Mouse (Mus musculus): ENCODE results near the gene Samd4b.

Samd4b gene

DNA sequence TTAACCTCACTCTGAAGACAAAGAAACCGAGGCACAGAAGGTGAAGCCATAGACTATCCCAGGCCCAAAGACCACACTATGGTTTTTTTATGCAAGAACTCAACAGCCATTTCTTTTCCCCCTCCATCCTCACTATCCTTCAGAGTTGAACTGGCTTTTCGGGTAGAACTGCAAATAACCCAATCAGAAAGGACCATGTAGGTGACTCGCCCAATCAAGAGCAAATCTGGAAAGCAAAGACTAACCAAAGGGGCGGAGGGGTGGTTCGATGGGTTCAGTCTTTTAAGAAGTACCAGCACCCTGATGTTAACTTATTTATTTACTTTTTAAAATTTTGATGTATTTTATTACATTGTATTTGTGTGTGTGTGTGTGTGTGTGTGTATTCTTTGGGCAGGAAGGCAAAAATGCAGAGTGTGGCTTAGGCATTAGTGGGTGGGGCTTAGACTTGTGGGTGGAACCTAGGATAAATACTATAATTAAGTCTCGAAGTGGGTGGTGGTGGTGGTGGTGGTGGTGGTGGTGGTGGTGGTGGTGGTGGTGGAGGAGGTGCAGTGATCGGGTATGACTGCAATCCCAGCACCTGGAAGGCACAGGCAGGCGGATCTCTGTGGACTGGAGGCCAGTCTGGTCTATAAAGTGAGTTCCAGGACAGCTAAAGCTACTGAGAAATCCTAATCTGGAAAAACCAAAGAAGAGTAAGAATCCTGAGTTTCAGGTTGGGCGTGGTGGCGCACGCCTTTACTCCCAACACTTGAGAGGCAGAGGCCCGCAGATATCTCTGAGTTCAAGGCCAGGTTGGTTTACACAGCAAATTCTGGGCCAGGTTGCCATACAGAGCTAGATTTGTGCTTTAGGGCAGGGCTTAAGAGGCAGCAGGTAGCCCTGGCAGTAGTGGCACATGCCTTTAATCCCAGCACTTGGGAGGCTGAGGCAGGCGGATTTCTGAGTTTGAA lies 149.8 kb downstream of the Samd4b start:
- CTCF ChIA-PET = interaction anchor here (0.7 kb wide), 1 partner anchor 453 kb away, joined by 3 read pairs; no protein-coding TSS in a partner anchor

DNA sequence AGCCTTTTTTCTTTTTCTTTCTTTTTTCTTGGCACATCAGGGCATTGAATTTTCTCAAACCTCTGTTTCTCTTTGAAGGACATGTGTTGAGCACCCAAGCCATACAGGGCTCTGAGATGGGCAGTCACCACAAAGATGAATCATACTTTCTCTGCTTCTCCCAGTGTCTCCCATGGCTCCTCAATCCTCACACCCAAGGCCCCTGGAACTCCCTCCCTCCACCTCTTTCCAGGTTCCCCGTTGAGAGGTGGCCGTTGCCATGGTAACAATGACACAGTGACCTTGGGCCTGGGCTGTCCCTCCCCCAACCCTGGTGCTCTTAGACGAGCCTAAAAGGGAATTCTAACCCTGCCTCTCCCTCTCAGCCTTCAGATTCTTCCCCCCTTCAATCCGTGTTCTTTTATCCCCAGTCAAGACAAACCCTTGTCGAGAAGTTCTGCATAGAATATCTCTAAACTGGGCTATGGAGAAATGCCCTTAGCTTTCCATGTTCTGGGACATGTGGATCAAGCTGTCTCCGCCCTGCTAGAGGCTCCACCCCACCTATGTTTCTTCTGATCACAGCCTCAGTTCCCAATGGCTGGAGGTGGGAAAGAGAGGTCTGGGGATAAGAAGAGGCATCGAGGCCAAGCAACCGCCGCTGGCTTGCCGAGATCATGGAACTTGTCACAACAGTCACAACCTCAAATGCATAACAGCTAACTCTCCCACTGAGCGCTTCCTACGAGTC lies 150.7 kb downstream of the Samd4b start:
- CTCF ChIA-PET = interaction anchor here (0.6 to 1.9 kb wide), 5 partner anchors 13 to 454 kb away, joined by 3 to 6 read pairs (median 4); no protein-coding TSS in a partner anchor

DNA sequence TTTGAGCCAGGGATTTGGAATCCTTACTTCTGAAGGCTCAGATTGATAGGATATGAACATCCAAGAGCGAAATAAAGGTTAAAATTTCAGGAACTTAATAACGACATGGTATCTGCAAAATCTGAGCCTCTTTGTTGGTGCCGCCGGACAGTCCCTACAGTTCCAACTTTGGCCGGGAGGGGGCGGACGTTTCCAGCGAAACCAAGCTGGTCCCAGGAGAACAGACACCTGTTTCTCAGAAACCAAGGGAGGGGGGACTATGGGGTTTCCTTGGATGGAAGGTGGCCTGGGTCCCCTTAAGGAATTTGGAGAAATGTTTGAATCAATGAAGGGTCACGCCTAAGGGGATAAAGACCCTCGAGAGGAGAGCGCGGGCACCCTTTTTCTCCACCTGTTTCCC lies 151.5 kb downstream of the Samd4b start:
- CTCF ChIA-PET = interaction anchor here (0.6 to 1.9 kb wide), 4 partner anchors 12 to 154 kb away, joined by 4 to 6 read pairs (median 4); no protein-coding TSS in a partner anchor

DNA sequence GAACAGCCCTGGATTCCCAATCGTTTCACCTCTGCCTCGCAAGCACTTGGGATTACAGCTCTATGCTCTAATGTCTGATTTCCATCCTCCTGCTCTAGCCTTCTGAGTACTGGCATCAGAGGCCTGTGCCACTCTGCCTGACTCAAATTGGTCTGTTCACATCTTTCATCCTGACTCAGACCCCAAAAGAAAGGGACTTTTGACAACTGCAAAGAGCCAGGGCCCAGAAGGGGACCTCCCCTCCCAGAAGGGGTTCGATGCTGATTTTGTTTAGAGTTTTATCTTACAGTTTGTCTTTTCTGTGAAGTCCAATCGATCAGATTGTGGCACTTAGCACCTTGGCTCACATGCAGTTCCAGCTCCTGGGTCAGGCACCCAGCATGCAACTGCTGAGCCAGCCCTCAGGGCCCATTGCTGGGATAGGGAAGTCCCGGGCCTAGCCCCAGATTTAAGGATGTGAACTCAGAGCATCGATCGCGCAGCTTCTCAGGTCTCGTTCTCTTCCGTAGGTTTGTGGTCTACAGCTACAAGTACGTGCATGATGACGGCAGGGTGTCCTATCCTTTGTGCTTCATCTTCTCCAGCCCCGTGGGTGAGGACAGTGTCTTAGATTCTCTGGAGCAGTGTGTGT lies 153.5 kb downstream of the Samd4b start:
- CTCF ChIA-PET = interaction anchor here (0.7 kb wide), 1 partner anchor 10 kb away, joined by 3 read pairs; no protein-coding TSS in a partner anchor

DNA sequence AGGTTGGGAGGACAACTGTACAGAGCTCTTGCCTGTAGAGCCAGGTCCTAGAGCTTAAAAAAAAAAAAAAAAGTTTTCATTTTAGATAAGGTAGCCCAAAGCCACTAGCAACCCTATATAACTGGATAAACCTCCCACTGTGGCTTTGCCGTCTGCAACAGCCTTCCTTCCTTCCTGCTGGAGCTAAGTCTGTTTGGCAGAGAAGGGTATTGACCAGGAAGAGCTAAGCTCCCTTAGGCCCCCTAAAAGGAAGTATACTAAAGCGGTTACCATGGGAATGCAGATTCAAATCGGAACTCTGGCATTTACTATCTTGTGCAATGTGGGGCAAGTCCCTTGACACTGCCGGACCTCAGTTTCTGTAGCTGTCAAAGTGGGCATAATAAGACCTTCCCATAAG lies 155.3 kb downstream of the Samd4b start:
- CTCF ChIA-PET = interaction anchor here (0.6 to 0.7 kb wide), 6 partner anchors 85 to 516 kb away, joined by 3 to 5 read pairs (median 3); no protein-coding TSS in a partner anchor

DNA sequence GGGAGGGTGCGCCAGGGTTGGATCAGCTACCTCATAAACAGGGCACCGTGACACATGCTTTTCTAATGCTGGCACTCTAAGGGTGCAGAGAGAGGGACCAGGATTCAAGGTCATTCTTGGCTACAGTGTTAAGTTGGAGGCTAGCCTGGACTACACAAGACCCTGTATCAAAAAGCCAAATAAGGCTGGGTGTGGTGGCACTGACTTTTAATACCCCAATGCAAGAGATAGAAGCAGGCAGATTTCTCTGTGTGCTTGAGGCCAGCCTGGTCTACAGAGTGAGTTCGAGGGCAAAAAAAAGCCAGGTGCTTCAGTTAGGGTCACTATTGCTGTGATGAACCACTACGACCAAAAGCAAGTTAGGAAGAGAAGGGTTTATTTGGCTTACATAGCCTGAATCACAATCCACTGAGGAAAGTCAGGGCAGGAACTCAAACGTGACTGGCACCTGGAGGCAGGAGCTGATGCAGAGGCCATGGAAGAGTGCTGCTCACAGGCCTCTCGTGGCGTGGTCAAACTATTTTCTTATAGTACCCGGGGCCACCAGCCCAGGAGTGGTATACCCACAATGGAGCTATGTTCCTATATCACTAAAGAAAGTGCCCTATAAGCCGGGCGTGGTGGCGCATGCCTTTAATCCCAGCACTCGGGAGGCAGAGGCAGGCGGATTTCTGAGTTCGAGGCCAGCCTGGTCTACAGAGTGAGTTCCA lies 156.0 kb downstream of the Samd4b start:
- CTCF ChIA-PET = interaction anchor here (0.6 to 0.7 kb wide), 5 partner anchors 90 to 516 kb away, joined by 3 to 5 read pairs (median 3); no protein-coding TSS in a partner anchor

DNA sequence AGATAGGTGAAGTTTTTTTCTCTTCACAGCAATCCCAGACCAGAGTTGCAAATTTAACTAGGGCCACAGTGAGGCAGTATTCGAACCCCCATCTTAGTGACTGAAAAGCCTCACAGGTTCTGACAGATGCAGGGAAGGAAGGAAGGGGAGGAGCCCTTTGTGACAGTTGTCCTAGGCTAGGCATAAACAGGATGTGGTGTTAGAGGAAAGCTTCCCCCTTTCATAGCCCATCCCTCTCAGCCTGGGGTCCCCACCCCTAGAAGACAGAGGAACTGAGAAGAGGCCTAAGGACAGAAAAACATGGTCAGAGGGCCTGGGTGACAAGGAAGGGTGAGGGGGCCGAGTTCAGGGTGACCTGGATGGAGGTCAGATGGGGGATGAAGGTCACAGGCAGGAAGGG lies 157.2 kb downstream of the Samd4b start:
- CTCF ChIA-PET = interaction anchor here (0.6 kb wide), 1 partner anchor 58 kb away, joined by 4 read pairs; no protein-coding TSS in a partner anchor

DNA sequence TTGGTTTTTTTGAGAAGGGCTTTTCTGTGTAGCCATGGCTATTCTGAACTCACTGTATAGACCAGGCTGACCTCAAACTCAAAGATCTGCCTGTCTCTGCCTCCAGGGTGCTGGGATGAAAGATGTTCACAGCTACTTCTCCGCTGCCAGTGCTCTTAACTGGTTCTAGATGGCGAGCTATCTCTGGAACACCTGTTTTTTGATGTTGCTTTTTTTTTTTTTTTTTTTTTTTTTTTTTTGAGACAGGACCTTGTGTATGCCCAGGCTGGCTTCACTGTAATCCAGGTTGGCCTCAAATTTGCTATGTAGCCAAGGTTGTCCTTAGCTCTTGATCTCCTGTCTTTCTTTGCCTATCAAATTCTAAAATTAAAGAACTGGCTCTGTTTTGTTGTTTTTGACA lies 159.2 kb downstream of the Samd4b start:
- CTCF ChIA-PET = interaction anchor here (0.6 kb wide), 1 partner anchor 54 kb away, joined by 4 read pairs; no protein-coding TSS in a partner anchor

DNA sequence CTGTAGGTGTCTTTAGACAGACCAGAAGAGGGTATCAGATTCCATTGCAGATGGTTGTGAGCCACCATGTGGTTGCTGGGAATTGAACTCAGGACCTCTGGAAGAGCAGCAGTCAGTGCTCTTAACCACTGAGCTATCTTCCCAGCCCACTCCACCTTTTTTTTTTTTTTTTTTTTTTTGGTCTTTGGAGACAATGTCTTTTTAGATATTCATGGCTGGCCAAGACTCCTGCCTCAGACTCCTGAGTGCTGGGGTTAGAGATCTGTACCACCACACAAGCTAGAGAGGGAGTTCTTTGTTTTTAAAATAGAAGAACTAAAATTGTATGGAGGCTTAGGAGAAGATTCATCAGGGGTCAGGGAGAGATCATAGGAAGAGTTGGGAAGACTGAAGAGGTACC lies 160.0 kb downstream of the Samd4b start:
- CTCF ChIA-PET = interaction anchor here (0.6 kb wide), 5 partner anchors 125 to 697 kb away, joined by 3 to 5 read pairs (median 4); no protein-coding TSS in a partner anchor

DNA sequence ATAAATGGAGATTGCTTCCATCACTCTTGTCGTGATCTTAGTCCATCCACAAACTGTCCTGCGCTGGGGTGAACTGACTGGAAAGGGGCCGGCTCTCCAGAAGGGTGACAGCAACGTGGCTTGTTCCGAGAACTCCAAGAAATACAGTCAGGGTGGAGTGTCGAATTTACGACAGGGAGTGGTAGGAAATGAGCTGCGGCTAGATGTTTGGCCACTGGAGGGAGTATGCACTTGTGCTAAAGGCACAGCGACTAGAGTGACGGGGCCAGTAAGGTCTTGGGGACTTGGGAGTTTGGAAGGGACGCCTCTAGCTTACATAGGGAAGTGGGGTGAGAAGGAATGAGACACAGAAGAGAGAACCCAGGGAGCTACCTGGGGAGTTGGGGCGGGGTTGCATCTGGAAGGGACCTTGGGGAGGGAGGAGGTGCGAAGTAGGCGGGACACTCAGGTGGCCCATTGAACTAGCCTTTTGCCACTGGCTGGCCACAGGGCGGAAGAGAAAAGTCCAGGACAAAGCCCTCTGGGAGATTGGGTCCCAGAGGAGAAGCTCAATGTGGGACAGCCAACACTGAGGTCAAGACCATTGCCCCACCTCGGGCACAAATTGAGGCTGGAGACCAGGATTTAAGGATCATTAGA lies 160.9 kb downstream of the Samd4b start, which contains the start of gene Gmfg:
TSS of gene Gmfg (plus strand) at position 516 of the 639 bp plus-strand sequence.
- CTCF ChIA-PET = no interaction called here

DNA sequence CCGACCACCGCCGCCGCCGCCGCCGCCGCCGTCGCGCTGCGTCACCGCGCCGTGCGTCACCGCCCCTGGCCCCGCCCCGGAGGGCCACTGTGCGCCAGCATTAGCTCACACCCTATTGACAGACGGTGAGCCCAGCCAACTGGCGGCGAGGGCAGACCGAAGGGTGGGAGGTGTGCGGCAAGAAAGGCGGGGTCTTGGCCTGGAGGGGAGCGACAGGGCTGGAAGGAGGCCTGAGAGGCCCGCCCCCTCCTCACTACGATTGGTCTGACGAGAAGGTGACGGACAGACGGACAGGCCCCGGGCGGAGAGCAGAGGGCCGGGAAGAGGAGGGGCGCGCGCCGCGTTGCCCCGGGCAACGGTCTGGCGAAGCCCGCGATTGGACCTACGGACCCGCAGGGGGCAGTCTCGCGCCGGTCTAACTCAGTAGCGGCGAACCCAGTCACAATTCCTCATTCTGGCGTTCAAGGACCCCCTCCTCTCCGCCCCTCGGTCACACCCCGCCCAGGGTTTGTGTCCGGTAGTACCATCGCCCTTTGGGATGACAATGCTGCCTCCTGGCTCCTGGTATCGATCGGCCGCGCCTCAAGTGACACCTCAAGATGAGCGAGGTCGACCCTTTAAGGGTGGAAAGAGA lies 161.6 kb downstream of the Samd4b start:
- CTCF ChIA-PET = no interaction called here

DNA sequence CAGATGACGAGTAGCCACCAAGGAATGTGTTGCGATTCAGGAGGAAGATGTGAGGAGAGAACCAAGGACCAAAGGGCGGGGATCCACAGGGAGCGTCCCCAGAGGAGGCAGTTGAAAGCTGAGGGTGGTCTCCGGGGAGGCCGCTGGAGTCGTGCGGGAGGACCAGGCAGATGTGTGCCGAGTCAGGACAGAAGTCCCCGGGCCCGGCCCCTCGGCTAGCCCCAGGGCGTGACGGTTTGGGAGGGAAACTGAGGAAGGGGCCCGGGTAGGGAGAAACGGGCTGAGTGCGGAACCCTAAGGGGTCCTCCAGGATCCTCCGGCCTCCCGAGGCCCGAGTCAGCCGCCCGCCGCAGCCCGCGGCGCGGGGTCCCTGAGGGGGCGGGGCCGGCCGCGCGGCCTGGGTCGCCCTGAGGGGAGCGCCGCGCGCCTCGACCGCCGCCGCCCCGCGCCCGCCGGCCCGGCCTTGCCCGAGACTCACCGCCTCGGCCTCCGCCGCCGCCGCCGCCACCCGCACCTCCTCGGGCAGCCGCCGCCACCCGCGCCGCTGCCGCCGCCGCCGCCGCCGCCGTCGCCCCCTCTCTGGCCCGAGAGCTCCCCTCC lies 162.2 kb downstream of the Samd4b start:
- CTCF ChIA-PET = interaction anchor here (0.7 kb wide), 1 partner anchor 129 kb away, joined by 3 read pairs; no protein-coding TSS in a partner anchor

DNA sequence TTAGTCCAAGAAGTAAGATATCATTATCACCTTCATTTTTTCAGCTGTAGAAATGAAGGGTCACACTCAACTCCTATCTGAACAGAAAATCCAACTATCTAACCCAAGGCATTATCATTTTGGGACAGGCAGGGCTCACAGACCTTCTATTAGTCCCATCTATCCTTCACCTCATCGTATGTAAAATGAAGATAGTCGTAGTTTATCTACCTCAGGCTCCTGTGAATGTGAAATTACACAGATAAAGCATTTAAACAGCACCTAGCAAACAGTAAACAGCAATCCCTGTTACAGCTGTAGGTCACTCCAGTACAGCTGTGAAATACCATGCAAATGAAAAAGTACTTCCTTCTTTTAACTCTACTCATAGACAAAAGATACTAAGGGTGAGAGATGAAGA lies 165.7 kb downstream of the Samd4b start:
- CTCF ChIA-PET = no interaction called here

DNA sequence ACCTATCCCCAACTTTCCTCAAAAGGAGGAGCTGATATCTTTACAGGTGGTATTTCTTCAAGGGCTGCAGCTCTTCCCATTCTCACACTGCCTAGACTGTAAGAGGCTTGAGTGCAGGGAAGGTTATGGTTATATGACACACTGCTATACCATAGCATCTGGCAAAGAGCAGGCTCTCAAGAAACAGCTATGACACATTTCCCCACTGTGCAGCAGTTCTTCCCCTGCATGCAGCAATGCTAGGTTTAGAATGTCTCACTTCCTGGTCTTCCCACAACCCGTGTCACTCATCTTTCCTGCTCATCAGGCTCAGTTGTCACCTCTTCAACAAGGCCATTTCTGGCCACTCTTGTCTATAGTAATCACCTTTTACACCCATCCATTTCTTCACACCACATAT lies 167.4 kb downstream of the Samd4b start:
- CTCF ChIA-PET = no interaction called here

DNA sequence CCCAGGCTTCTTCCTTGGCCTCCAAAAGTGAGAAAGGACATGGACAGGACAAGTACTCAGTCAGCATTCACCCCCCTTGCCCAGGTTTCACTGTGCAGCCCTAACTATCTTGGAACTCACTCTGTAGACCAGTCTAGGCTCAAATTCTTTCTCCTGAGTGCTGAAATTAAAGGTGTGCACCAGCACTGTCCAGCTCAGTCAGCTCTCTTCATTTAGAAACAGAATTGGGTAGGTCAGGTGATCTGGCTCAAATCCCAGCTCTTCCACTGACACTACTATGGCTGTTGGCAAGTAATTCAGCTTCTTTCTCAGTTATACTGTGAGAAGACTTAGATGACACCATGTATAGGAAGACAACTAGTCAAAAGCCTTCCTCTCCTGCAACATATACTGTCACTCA lies 170.2 kb downstream of the Samd4b start:
- CTCF ChIA-PET = no interaction called here

DNA sequence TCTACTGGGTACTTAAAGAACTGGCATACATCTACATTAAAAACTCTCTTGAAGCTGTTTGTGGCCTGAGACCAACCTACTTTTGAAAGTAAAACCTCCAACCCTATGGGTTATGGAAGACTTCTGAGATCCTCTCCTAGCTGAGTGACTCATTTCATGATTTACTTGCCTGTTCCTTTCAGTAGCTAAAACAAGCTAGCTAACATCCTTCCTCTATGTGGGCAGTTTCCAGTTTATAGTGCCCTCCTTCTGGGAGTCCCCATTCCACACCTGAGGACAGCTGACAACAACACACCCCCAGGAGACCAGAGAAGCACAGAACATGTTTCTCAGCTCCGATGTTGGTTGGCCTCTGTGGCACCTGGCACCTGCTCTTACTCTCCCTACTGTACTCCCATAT lies 174.9 kb downstream of the Samd4b start:
- CTCF ChIA-PET = no interaction called here

DNA sequence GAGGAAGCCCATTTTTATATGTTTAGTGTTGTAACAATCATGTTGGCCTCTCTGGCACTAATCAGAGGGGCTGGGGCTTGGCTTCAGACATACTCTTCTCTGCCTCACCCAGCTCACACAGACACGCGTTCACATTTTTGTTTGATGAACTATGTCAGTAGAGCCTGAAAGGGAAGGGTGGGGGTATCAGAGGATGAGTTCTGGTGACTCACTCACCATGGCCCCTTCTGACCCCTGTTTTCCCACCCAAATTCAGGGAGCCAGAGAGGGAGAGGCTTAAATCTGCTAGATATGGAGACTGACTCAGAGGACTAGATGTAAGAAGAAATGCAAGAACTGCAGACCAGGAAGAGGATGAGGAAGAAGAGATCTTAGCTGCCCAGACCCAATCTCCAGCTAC lies 178.5 kb downstream of the Samd4b start:
- CTCF ChIA-PET = no interaction called here

DNA sequence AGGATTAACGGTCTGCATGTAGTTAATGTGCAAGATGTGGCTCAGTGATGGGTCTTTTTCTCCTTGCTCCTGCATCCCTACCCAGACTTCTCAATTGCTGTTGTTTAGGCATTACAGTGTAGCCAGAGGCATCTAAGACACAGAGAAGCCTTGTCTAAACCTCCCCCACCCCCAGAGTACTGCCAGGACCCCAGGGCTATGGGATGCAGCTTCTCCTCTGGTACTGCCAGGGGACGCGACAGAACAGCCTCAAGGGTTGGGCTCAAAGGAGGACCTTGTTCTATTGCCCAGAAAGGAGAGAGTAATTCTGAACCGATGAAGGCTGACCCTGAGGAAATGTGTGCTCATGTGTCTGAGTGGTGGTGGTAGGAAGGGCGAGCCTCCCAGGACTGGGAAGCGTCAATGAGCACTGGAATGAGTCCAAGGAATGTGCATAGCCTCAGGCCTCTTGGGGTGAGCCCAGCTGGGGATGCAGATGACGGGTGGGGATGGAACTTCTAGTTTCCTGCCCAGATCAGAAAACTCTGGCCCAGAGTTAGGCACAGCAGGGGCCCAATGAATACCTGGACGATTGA lies 179.8 kb downstream of the Samd4b start:
- CTCF ChIA-PET = no interaction called here

DNA sequence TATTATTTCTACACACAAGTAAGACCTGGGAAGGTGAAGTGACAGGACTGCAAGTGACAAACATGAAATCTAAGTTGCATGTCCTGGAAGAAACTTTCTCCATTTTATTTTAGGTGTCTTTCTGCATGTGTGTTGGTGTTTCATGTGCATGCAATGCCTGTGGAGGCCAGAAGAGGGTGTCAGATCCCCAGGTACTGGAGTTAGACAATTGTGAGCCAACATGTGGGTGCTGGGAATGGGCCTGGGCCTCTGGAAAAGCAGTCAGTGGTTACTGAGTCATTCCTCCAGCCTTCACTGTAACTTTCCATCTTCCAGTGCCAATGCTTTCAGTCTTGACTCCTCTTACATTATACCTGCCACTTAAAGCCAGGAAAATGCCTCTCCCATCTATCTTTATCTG lies 180.6 kb downstream of the Samd4b start:
- CTCF ChIA-PET = no interaction called here
